Mouse (Mus musculus) adrenal gland, postnatal 14 days (tissue): Measurements from ENCODE around the gene Cox6b1. TPM values are rescaled to one million over a fixed set of nuclear protein-coding genes. Genes with fewer than 3 reads are reported as not detected.
A peak's percentile ranks its signal among the peaks of the same experiment; 100 is the strongest.

ENCODE experiments used
- DNase-seq: peaks from one replicate; pipeline ENCODE4 v3.0.0; 2021; ENCODE audit warnings: mixed read lengths
- total RNA-seq: library from RNA; stranded (reverse); gene quantifications from 2 replicates; pipeline ENCODE4 v1.2.3, GENCODE M21; 2021

Gene Cox6b1
- total RNA-seq, 1 experiment from 2014 or later, result 3,197 TPM

- DNase-seq, result no peak
These were observed 15.9 kb downstream of the Cox6b1 start for GRCm38 (mm10) chr7:30610043-30610442.

GRCm38 (mm10) chr7:30608476-30608875, 17.5 kb downstream of the Cox6b1 start:
- DNase-seq, result no peak

DNA sequence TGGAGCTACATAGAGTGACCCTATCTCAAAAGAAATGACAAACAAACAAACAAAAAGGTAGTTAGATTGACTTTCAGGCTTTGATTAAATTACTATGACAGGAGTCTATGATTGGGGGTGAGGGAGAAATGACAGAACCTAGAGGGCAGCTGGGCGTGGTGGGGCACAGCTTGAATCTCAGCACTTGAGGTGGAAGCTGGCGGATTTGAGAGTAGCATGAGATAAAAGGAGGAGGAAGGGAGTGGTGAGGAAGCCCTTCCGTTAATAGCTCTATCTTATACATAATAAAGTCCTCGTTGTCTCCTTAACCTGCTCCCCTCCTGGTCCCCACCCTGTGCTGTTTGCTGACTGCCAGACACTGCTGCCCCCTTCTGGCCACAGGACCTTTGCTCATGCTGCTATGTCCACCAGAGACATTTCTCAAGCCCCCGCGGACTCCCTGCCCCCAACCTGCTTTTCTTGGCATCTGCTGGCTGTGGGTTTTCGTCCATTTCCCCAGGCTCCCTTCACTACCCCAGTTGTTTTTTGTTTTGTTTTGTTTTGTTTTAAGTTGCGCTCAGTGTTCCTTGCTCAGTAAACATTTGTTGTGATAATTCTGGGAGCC, 18.1 kb downstream of the Cox6b1 start:
- DNase-seq, result peak; percentile 81

DNA sequence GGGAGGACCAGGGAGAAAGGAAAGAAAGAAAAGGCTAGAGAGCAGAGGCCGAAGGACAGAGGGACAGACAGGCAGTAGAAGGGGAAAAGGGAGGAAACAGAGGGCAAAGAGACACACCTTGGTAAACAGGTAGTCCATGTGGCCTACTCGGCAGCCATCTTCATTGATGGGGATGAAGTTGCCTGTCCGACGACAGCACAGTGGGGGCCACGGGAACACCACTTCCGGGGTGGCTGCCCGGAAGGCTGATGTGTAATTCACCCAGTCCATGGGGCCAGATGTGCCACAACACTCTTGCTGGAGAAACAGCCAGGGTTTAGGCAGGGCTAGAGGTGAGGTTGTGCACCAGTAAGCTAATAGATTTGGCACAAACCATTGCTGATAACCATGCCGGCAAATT, 21.0 kb downstream of the Cox6b1 start:
- DNase-seq, result no peak

DNA sequence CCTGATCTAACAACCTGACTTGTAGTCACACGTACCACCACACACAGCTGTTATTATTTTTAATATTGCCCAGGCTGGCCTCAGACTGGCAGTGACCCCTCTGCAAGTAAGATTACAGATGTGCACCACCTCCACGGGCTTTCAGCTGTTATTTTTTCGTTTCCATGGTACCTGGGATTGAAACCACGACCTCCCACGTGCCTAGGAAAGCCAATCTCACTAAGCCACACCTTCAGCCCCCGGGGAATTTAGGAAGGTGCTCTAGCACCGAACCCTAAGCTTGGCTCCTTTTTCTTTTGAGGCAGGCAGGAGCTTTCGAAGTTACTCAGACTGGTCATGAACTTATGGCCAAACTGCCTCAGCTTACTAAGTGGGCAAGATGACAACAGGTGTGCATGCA, 21.5 kb downstream of the Cox6b1 start:
- DNase-seq, result no peak

DNA sequence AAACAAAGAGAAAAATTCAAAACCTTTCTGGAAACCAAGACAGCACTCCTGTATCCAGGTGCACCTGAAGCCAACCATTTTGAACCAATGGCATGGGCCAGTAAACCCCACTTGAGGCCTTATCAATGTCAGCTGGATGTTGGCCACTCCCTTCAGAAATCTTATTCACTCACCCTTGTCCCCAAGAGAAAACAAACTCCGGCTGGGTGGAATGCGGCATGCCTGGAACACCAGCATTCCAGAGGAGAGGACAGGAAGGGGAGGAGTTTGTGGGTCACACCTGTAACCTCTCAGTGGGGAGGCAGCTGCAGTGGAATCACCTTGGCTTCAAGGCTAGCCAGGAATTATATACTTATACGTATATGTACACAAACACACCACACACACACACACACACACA, 23.4 kb downstream of the Cox6b1 start:
- no peak for DNase-seq

- DNase-seq, result no peak
These were observed 25.3 kb downstream of the Cox6b1 start for GRCm38 (mm10) chr7:30600651-30601050.

- peak; percentile 96 for DNase-seq
These were observed 26.0 kb downstream of the Cox6b1 start for GRCm38 (mm10) chr7:30599933-30600353.

DNA sequence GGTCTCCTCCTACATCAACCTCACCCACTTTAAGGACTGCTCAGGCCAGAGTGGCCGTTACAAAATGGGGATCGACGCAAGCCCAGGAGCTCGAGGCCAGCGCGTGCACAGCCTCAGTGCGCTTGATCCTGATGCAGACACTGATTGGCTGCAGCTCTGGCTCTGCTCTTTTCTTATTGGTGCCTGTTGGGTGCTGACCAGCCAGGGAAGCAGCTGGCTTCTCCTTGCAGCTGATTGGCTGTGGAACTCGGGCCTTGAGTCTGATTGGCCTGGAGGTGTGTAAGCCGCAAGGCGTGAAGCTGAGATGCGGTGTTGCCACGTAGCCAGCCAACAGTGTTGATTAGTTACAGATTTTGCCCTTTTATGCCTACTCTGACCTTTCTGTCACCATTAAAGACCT, 27.2 kb downstream of the Cox6b1 start, which contains the start of gene Zbtb32:
Gene Zbtb32 (minus strand): TSS at position 124 of the 400 bp plus-strand sequence.
- DNase-seq, result no peak

- DNase-seq, result no peak
These were observed 29.1 kb downstream of the Cox6b1 start for GRCm38 (mm10) chr7:30596811-30597210.

DNA sequence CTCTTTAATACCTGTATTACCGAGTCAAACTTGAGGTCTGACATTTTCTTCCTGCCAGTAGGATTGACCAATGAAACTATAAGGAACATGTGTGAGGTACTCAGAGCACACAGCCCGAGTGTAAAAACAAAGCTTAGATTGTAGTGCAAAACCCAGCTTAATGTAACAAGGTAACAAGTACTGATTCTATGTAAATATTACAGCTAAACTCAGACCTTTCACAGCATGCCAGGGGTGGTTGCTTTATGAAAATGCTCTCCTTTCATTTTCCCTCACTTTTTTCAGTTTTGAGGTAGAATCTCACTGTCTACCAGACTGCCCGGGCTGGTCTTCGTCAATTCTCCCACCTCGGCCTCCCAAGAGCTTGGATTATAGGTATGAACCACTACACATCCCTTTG, 29.9 kb downstream of the Cox6b1 start:
- no peak for DNase-seq

DNA sequence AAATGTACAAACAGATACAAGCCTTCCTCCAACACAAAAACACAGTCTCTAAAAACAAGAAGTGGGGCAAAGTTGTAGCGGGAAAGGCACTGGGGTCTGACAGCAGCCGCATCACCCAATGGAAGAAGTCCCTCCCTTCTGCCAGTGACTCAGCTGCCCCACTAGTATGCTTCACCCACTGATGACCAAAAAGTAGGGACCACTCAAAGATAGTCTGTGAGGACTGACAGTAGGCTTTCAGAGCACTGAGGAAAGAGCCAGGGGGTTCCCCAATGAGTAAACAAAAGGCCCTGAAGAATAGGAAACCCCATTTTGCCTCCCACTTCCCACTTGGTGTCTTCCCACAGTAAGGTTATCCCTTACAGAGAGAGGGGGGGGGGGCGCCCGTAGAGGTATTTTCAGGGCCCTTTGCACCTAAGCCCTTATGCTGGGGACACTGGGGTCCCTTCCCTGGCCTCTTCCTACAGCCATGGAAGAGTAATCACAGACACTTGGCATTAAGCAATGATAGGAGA, 31.4 kb downstream of the Cox6b1 start:
- no peak for DNase-seq

DNA sequence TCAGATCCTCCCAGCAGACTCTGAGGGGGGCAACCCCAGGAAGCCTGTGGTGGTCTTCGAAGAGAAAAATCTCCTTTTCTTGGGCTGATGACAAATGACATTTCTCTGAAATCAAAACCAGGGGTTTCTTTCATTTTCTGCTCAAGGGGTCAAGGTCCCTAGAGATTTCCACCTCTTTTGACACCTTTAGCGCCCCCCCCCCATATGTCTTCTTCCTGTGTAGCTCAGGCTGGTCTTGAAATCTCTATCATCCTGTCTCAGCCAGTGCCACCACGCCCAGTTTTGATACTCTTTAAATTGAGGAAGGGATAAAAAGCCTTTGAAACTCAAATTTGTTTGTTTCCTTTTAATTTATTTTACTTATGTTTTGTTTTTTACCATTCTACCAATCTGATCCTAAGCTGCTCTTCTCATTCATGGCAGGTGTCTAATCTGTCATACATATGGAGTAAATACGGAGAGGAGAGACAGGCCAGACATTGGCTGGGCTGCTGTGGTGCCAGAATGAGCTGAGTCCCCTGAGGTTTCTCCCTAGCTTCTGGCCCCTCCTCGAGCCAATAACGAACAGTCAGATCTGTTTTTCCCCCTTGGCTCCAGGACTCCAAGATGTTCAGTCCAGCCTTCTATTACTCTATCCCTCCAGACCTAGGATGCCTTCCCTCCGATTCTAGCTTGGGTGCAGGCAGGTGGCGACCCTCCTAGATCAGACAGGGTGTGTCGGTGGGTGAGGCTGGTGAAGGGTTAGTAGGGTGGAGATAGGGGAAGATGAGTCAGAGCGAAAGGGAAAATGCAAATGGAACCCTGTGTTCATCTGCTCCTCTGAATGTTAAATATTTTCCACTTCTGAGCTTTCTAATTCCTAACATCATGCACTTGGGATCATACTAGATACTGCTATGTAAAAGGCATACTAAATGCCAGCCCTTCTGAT, 32.1 kb downstream of the Cox6b1 start:
- no peak for DNase-seq

GRCm38 (mm10) chr7:30592772-30593423, 33.1 kb downstream of the Cox6b1 start:
- DNase-seq, result no peak

GRCm38 (mm10) chr7:30591605-30591951, 34.4 kb downstream of the Cox6b1 start:
- DNase-seq, result no peak

- no peak for DNase-seq
These were observed 34.9 kb downstream of the Cox6b1 start for GRCm38 (mm10) chr7:30590927-30591604.

DNA sequence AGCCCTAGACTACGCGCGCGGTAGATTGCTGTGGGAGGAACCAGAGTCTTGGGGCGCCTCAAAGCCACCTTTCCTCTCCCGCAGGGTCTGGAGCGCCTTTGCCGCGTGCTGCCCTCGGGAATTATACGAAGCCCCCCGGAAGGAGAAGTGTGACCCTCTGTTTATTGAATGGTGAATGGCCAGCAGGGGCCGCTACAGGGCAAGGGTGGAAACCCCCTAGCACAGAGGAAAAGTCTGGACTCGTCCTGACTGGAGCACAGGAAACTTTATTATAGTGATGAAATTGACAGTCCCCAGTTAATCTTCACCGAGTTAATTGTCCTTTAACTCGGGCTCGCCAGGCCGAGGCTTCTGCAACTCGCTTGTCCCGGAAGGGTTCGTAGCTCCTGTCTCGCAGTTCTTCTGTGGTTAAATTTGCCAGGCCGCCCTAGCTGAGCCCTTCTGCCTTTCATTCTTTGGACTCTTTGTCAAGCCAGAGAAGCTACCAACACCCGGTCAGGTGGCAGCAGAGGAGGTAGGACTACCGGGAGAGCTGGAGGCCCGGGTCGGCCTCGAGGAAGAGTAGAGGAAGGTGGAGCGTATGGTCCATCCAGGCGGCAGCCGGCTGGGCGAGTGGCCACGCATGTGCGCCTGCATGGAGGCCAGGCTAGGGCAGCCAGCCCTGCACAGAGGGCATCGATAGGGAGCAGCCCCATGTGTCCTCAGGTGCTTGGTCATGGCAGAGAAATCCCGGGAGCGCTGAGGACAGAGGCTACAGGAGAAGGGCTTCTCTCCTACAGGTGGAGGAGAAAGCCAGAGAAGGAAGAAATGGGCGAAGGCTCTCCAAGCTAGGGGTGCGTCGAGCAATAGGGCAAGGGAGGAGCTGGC, 36.3 kb downstream of the Cox6b1 start:
- DNase-seq, result peak; percentile 90

DNA sequence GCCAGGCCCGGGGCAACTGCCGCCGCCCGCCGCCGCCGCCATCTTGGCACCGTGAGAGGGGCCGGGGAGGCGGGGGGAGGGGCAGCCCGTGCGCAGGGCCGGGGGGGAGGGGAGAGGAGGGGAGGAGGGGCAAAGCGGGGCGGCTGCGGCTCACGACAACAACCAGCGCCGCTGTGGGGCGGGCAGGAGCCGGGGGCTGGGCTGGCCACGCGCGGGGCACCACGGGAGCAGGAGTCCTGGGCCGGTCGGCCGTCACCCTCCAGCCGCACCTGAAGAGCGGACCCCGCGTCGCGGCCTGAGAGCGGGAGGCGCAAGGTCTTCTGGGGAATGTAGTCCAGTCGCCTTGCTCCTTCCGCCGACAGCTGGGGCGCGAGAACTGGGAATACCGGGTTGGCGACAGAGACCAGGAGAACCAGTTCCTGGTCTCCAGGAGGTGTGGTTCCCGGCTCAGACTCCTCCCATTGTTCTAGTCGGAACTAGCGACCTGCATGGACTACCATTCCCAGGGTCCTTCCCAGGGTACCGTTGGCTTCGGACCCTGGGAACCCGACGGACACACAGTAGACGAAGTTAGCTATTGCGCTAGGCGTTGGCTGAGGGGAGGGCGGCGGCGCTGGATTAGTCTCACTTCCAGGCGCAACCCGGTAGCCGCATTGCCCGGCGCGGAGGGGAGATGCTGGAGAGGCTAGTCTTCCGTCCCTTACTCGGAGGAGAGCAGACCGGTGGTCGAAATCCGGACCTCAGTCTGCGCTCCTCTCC, 37.1 kb downstream of the Cox6b1 start, which contains the start of gene Kmt2b:
Gene Kmt2b (minus strand): TSS at position 51 of the 759 bp plus-strand sequence.
- DNase-seq, result peak; percentile 98

DNA sequence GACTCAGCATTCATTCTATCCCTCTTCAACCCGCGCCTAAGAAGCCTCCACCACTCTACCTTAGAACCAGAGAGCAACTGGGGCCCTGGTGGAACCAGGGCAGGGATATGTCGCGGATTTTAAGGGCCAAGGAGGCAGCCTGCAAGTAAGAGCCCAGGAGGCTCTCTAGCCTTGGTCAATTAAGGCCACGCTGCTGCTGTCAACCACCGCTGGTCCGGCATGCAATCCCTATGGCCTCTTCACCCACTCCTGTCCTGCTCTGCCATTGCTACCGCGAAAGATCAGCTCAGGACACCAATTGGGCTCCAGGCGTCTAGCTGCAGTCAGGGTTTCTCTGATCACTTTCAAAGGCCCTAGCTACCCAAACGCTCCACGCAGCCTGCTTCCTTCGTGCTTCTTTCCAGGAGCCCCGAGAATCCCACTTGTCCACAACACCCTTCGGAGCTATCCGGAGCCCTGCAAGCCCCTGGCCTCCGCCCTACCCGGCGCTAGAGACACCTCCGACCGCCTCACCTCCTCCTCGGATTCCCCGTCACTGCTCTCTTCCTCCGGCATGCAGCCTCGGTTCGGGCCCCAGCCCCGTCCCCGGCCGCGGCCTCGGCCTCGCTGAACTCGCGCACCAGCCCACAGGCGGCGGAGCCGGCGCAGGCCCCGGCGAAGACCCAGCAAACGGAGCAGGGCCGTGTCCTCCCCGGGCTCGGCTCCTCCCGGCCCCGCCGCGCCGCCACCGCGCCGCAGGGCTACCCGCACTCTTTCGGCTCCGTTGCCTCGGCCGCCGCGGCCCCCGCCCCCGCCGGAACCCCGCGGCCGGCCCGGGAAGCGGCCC, 37.9 kb downstream of the Cox6b1 start:
- DNase-seq, result peak; percentile 72
